Mouse (Mus musculus) limb, embryonic 12.5 days (tissue): ENCODE measurements at regions not wholly inside any gene's neighbourhood (a gene's known extent, or its start where the extent isn't known, plus 50 kb on each side); places are given as distances from the start of the nearest gene placed in this dataset.
"Not testable (repeated sequence)": the region's sequence is repeated elsewhere in the genome, so short reads cannot be mapped to it uniquely, and the experiment has no call there.

Experiments
- ATAC-seq: fragments of 200-750 bp; cut with Nextera tagmentation; 2 replicates; pipeline ENCODE4 v1.8.0; 2017; ENCODE audit warnings: low read depth, moderate TSS enrichment; ENCODE audit not compliant: insufficient number of reproducible peaks, insufficient read depth, low FRiP score, low TSS enrichment
- H3K27ac ChIP-seq: fragments of 300-500 bp; sonication (generic); 2 replicates; pipeline ENCODE4 v1.5.1; 2016; ENCODE audit warnings: mild to moderate bottlenecking, moderate library complexity
- H3K27me3 ChIP-seq: fragments of 300-500 bp; sonication (generic); 2 replicates; pipeline ENCODE4 v1.6.1; 2016; ENCODE audit warnings: mild to moderate bottlenecking, moderate library complexity
- H3K36me3 ChIP-seq: fragments of 300-500 bp; sonication (generic); 2 replicates; pipeline ENCODE4 v1.6.1; 2016; ENCODE audit warnings: mild to moderate bottlenecking, moderate library complexity
- H3K4me1 ChIP-seq: fragments of 300-500 bp; sonication (generic); replicated peaks from 2 replicates; pipeline ENCODE4 v1.6.1; 2016
- H3K4me2 ChIP-seq: fragments of 300-500 bp; sonication (generic); 2 replicates; pipeline ENCODE4 v1.6.1; 2016; ENCODE audit warnings: mild to moderate bottlenecking, moderate library complexity
- H3K4me3 ChIP-seq: fragments of 300-500 bp; sonication (generic); replicated peaks from 2 replicates; pipeline ENCODE4 v1.5.1; 2016; ENCODE audit warnings: mild to moderate bottlenecking
- H3K9ac ChIP-seq: fragments of 300-500 bp; sonication (generic); replicated peaks from 2 replicates; pipeline ENCODE4 v1.6.1; 2016; ENCODE audit warnings: mild to moderate bottlenecking, moderate library complexity
- H3K9me3 ChIP-seq: fragments of 300-500 bp; sonication (generic); 2 replicates; pipeline ENCODE4 v1.6.1; 2016; ENCODE audit warnings: mild to moderate bottlenecking, moderate library complexity
- WGBS: fragments of 180-500 bp; shearing (Covaris S2); methylation state at CpG from one replicate; pipeline ENCODE4 v1.1.7; 2016; 5-methylcytosine and 5-hydroxymethylcytosine counted together

GRCm38 (mm10) chr1:30639807-30640206 lies 233.9 kb downstream of the Phf3 start:
- H3K4me2 ChIP-seq, result no peak overlapping the region
- H3K9ac ChIP-seq, result no peak overlapping the region
- no peak overlapping the region for H3K4me3 ChIP-seq
- H3K4me1 ChIP-seq, result no peaks in the 10 kb centered on the region
- no peak for ATAC-seq
- H3K36me3 ChIP-seq, result no peaks in the 10 kb centered on the region
- H3K9me3 ChIP-seq, result no peaks in the 10 kb centered on the region
- H3K27me3 ChIP-seq, result no peaks in the 10 kb centered on the region
- H3K27ac ChIP-seq, result no peak overlapping the region
- 67% methylated on average over 2 of the region's 2 CpGs for WGBS

- H3K36me3 ChIP-seq, result no peaks in the 10 kb centered on the region
- H3K4me3 ChIP-seq, result no peak overlapping the region
- H3K9ac ChIP-seq, result no peak overlapping the region
- no peaks in the 10 kb centered on the region for H3K4me1 ChIP-seq
- no peaks in the 10 kb centered on the region for H3K27me3 ChIP-seq
- no peak overlapping the region for H3K27ac ChIP-seq
- 69% methylated on average over 1 of the region's 1 CpGs for WGBS
- ATAC-seq, result no peak
- no peak overlapping the region for H3K4me2 ChIP-seq
- H3K9me3 ChIP-seq, result no peaks in the 10 kb centered on the region; the same call in 1 of the 2 replicates
Measured at GRCm38 (mm10) chr1:30632760-30633159, 241.0 kb downstream of the Phf3 start.

DNA sequence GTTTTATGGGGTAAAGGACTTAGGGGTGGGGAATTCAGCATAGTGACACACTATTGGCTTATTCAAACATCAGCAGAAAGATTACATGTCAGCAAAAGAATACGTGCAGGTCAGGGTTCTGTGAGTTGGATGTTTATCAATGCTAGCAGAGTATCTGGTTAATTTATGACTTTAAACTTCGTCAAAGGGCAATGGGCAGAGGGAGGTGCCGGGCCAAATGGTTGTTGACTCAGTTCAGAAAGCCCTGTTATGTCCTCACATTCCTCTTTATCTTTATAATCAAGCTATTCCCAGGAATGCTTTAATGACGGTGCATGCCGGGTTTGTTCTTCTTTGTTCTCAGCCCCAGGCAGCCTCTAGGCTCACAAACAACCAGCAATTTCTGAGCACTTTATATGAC lies 245.9 kb downstream of the Phf3 start:
- H3K27ac ChIP-seq, H3K4me3 ChIP-seq, H3K9ac ChIP-seq, ATAC-seq, H3K4me1 ChIP-seq, H3K36me3 ChIP-seq, H3K27me3 ChIP-seq, H3K9me3 ChIP-seq, H3K4me2 ChIP-seq: not testable (repeated sequence)
- WGBS, result 54% methylated on average over 5 of the region's 5 CpGs

- no peak overlapping the region for H3K4me3 ChIP-seq
- H3K27ac ChIP-seq, result no peak overlapping the region
- H3K4me2 ChIP-seq, result no peak overlapping the region
- no peak overlapping the region for H3K9ac ChIP-seq
- no peaks in the 10 kb centered on the region for H3K27me3 ChIP-seq
- no peaks in the 10 kb centered on the region for H3K9me3 ChIP-seq
- ATAC-seq, result no peak
- no peaks in the 10 kb centered on the region for H3K4me1 ChIP-seq
- H3K36me3 ChIP-seq, result no peaks in the 10 kb centered on the region
- 63% methylated on average over 7 of the region's 7 CpGs for WGBS
Measured at GRCm38 (mm10) chr1:30595122-30595730, 278.5 kb downstream of the Phf3 start.

GRCm38 (mm10) chr1:30594036-30594435 lies 279.7 kb downstream of the Phf3 start:
- H3K9me3 ChIP-seq, result no peaks in the 10 kb centered on the region
- H3K27ac ChIP-seq, result no peak overlapping the region
- H3K4me1 ChIP-seq, result no peaks in the 10 kb centered on the region
- H3K36me3 ChIP-seq, result no peaks in the 10 kb centered on the region
- H3K27me3 ChIP-seq, result no peaks in the 10 kb centered on the region
- no peak overlapping the region for H3K4me3 ChIP-seq
- WGBS, result 60% methylated on average over 1 of the region's 1 CpGs
- no peak overlapping the region for H3K9ac ChIP-seq
- no peak overlapping the region for H3K4me2 ChIP-seq
- ATAC-seq, result no peak

DNA sequence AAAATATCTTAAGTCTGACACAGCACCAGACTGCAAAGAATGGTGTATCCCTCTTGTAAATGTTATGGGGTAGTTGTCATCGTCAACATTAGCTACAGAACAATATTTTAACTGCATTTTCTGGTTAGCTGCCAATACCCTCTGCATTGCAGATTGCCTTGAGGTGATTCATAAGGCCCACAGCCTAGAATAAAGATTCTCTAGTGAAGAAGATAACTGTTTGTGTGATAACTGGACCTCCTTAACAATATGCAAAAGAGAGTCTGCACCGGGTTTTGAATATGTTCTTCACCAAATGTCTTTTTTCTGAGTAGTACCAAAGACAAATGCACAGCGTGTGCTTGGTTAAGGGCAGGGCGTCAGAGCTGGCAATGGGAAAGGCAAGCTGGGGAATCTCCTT lies 283.0 kb downstream of the Phf3 start:
- Histone ChIP-seq H3K9ac (no peak overlapping the region), H3K27me3 (no peaks in the 10 kb centered on the region), H3K27ac (no peak overlapping the region), H3K4me1 (no peaks in the 10 kb centered on the region), H3K4me2 (no peak overlapping the region), H3K9me3 (no peaks in the 10 kb centered on the region), H3K36me3 (no peaks in the 10 kb centered on the region), H3K4me3 (no peak overlapping the region)
- 77% methylated on average over 4 of the region's 4 CpGs for WGBS
- no peak for ATAC-seq

DNA sequence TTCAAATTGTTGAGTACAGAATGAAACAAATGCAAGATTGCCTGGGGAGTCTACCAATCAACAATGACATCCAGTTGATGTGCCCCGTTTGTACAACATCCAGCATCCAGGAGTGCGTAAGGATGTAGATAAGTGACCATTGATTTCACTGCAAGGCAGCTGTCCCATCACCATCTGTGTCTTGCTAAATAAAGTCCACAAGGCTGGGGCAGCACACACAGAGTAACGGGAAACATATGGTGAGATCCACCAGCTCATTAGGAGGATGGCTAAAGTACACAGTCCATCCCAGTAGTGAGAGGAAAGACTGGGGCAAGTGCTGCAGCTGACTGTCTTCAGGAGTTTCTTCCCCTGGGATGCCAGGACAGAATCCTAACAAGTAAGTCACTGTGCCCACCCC lies 284.8 kb downstream of the Phf3 start:
- Histone ChIP-seq H3K9me3 (no peaks in the 10 kb centered on the region), H3K4me3 (no peak overlapping the region), H3K36me3 (no peaks in the 10 kb centered on the region), H3K4me1 (no peaks in the 10 kb centered on the region), H3K27me3 (no peaks in the 10 kb centered on the region), H3K9ac (no peak overlapping the region), H3K27ac (no peak overlapping the region), H3K4me2 (no peak overlapping the region)
- no peak for ATAC-seq
- 38% methylated on average over 3 of the region's 3 CpGs for WGBS

DNA sequence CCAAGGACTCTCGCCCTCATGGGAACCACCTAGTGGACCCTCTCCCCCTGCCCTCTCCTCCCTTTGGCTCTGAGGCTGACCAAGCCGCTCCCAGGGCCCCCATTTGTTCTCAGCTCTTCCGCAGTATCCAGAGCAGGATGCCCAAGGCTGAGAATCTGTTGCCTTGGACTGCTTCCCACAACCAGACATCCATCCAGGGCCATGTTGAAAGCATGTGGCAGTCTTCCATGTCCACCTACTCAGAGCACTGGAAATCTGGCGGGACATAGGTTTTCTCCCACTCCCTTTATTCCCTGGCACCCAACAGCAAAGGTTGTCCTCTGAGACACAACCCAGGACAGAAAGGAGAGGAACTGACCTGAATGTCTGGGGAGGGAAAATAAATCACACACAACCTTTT lies 285.4 kb downstream of the Phf3 start:
- no peak overlapping the region for H3K9ac ChIP-seq
- H3K36me3 ChIP-seq, result no peaks in the 10 kb centered on the region
- H3K27ac ChIP-seq, result no peak overlapping the region
- no peak for ATAC-seq
- H3K27me3 ChIP-seq, result no peaks in the 10 kb centered on the region
- H3K4me2 ChIP-seq, result no peak overlapping the region
- WGBS, result 84% methylated on average over 4 of the region's 4 CpGs
- H3K9me3 ChIP-seq, result no peaks in the 10 kb centered on the region
- H3K4me1 ChIP-seq, result no peaks in the 10 kb centered on the region
- no peak overlapping the region for H3K4me3 ChIP-seq

- no peak for ATAC-seq
- 5% methylated on average over 4 of the region's 4 CpGs for WGBS
- H3K36me3 ChIP-seq, result no peaks in the 10 kb centered on the region
Measured at GRCm38 (mm10) chr1:30584806-30585205, 288.9 kb downstream of the Phf3 start.

GRCm38 (mm10) chr1:30583860-30584259 lies 289.9 kb downstream of the Phf3 start:
- 79% methylated on average over 6 of the region's 6 CpGs for WGBS
- Histone ChIP-seq H3K4me3 (no peak overlapping the region), H3K9ac (no peak overlapping the region)

More at GRCm38 (mm10) chr1:30584806-30585205, 288.9 kb downstream of the Phf3 start:
- Histone ChIP-seq H3K27ac (no peak overlapping the region), H3K4me1 (no peaks in the 10 kb centered on the region), H3K4me2 (no peak overlapping the region), H3K9ac (no peak overlapping the region), H3K27me3 (no peaks in the 10 kb centered on the region), H3K9me3 (no peaks in the 10 kb centered on the region), H3K4me3 (no peak overlapping the region)

DNA sequence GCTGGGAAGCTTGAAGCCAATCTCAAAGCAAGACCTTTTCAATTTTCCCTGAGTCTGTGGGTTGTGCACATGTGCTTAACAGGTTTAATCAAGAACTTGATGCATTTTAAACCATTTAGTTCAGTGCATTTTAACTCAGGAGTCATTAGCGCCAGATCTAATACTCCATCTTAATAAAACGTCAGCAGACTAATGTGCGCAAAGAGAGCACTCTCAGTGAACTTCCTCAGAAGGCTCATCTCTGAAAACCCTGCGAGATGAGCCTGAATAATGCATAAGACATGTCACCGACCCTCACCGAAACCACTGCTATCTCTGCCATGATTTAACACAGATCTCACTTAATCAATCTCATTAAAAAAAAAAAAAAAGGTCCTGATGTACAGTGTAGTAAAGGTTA lies 309.0 kb downstream of the Phf3 start:
- 87% methylated on average over 6 of the region's 6 CpGs for WGBS
- no peaks in the 10 kb centered on the region for H3K27me3 ChIP-seq
- H3K4me1 ChIP-seq, result no peaks in the 10 kb centered on the region
- H3K36me3 ChIP-seq, result no peaks in the 10 kb centered on the region
- H3K9ac ChIP-seq, result no peak overlapping the region
- H3K9me3 ChIP-seq, result no peaks in the 10 kb centered on the region
- no peak for ATAC-seq
- no peak overlapping the region for H3K4me3 ChIP-seq
- H3K27ac ChIP-seq, result no peak overlapping the region
- no peak overlapping the region for H3K4me2 ChIP-seq

More at GRCm38 (mm10) chr1:30583860-30584259, 289.9 kb downstream of the Phf3 start:
- Histone ChIP-seq H3K27me3 (no peaks in the 10 kb centered on the region), H3K27ac (no peak overlapping the region), H3K9me3 (no peaks in the 10 kb centered on the region), H3K4me1 (no peaks in the 10 kb centered on the region), H3K36me3 (no peaks in the 10 kb centered on the region), H3K4me2 (no peak overlapping the region)
- ATAC-seq, result no peak

- not testable (repeated sequence) for H3K4me2 ChIP-seq, H3K27ac ChIP-seq, H3K27me3 ChIP-seq, H3K4me1 ChIP-seq, H3K4me3 ChIP-seq, ATAC-seq, H3K9me3 ChIP-seq, H3K9ac ChIP-seq, H3K36me3 ChIP-seq
- 41% methylated on average over 4 of the region's 4 CpGs for WGBS
Measured at GRCm38 (mm10) chr1:30548761-30549160, 325.0 kb downstream of the Phf3 start.
